Mouse (Mus musculus): ENCODE results near the gene Gpr146. TPM values are rescaled to one million over a fixed set of nuclear protein-coding genes. Genes with fewer than 3 reads are reported as not detected.

Gene Gpr146
- polyA plus RNA-seq, 1 experiment from 2014 or later = 22.7 TPM

GRCm38 (mm10) chr5:139407121-139407885 lies 29.8 kb downstream of the Gpr146 start:
- Histone ChIP-seq H3K4me3 (ENCODE audit: low read depth, low read length) (no peak overlapping the region), H3K36me3 (ENCODE audit: insufficient read depth, low read length) (no peaks in the 10 kb centered on the region), H3K4me2 (replicated peaks; ENCODE audit: low read depth, low read length) (no peak overlapping the region), H3K27ac (ENCODE audit: low read length) (peak overlapping the region; percentile 33; the same call in 1 of the 2 replicates), H3K9ac (replicated peaks; ENCODE audit: low read depth) (no peak overlapping the region), H3K9me3 (ENCODE audit: low read length) (no peaks in the 10 kb centered on the region), H3K27me3 (replicated peaks; ENCODE audit: insufficient read depth, low read length) (no peaks in the 10 kb centered on the region), H3K4me1 (ENCODE audit: insufficient read depth, low read depth, low read length) (no peaks in the 10 kb centered on the region)
- ATAC-seq = no peak
- TF ChIP-seq CTCF (IDR thresholded peaks at IDR 0.05) (0 out of 2 replicates have a peak, but pooled peaks have one; percentile 6), EP300 (IDR thresholded peaks at IDR 0.05) (no peak)
- no peak for DNase-seq (ENCODE audit: low spot score)
- WGBS = 80% methylated on average over 12 of the region's 14 CpGs

- no peak overlapping the region for H3K4me3 ChIP-seq (ENCODE audit: low read depth, low read length)
- H3K4me2 ChIP-seq (replicated peaks; ENCODE audit: low read depth, low read length) = 0 out of 2 replicates have a peak overlapping the region, but pooled peaks have one; percentile 5
- peak overlapping the region; percentile 33; the same call in 1 of the 2 replicates for H3K27ac ChIP-seq (ENCODE audit: low read length)
- peak; percentile 64 for DNase-seq (ENCODE audit: low spot score)
- no peaks in the 10 kb centered on the region for H3K9me3 ChIP-seq (ENCODE audit: low read length)
- no peaks in the 10 kb centered on the region for H3K36me3 ChIP-seq (ENCODE audit: insufficient read depth, low read length)
- no peaks in the 10 kb centered on the region for H3K4me1 ChIP-seq (ENCODE audit: insufficient read depth, low read depth, low read length)
- H3K9ac ChIP-seq (replicated peaks; ENCODE audit: low read depth) = no peak overlapping the region
- H3K27me3 ChIP-seq (replicated peaks; ENCODE audit: insufficient read depth, low read length) = no peaks in the 10 kb centered on the region
- TF ChIP-seq CTCF (IDR thresholded peaks at IDR 0.05) (no peak; the same call in 1 of the 2 replicates), EP300 (IDR thresholded peaks at IDR 0.05) (no peak)
- WGBS = 65% methylated on average over 7 of the region's 7 CpGs
- ATAC-seq = peak; percentile 16; the same call in 1 of the 2 replicates
These were observed 31.0 kb downstream of the Gpr146 start for GRCm38 (mm10) chr5:139408511-139408910.

GRCm38 (mm10) chr5:139409412-139409811 lies 31.9 kb downstream of the Gpr146 start:
- Histone ChIP-seq H3K27me3 (replicated peaks; ENCODE audit: insufficient read depth, low read length) (no peaks in the 10 kb centered on the region), H3K4me1 (ENCODE audit: insufficient read depth, low read depth, low read length) (no peaks in the 10 kb centered on the region), H3K4me3 (ENCODE audit: low read depth, low read length) (no peak overlapping the region), H3K4me2 (replicated peaks; ENCODE audit: low read depth, low read length) (no peak overlapping the region), H3K9ac (replicated peaks; ENCODE audit: low read depth) (no peak overlapping the region), H3K9me3 (ENCODE audit: low read length) (no peaks in the 10 kb centered on the region), H3K36me3 (ENCODE audit: insufficient read depth, low read length) (no peaks in the 10 kb centered on the region), H3K27ac (ENCODE audit: low read length) (no peak overlapping the region)
- DNase-seq (ENCODE audit: low spot score) = peak; percentile 90
- TF ChIP-seq CTCF (IDR thresholded peaks at IDR 0.05) (peak; percentile 34), EP300 (IDR thresholded peaks at IDR 0.05) (peak; percentile 46; the same call in 1 of the 2 replicates)
- ATAC-seq = peak; percentile 82
- WGBS = 53% methylated on average over 12 of the region's 12 CpGs

DNA sequence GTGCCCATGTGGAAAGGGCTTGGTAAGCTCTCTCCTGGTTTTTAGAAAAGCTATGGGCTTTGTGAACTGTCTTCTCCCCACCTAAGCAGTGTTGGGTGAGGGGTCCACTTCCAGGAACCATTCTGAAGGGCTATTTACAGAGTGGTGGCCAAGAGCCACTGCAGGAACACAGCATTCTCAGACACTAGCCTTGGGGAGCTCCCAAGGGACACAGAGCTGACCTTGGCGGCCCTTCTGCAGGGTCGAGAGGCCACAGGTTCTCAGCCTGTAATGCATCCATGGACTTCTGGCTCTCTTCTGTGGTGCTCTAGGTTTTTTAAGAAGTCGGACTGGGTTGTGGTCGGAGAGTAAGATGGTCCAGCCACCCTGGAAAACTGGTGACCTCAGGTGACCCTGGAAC lies 32.6 kb downstream of the Gpr146 start:
- ATAC-seq = no peak
- no peaks in the 10 kb centered on the region for H3K9me3 ChIP-seq (ENCODE audit: low read length)
- no peaks in the 10 kb centered on the region for H3K36me3 ChIP-seq (ENCODE audit: insufficient read depth, low read length)
- no peaks in the 10 kb centered on the region for H3K4me1 ChIP-seq (ENCODE audit: insufficient read depth, low read depth, low read length)
- DNase-seq (ENCODE audit: low spot score) = no peak
- H3K4me3 ChIP-seq (ENCODE audit: low read depth, low read length) = no peak overlapping the region
- no peak overlapping the region for H3K27ac ChIP-seq (ENCODE audit: low read length)
- H3K4me2 ChIP-seq (replicated peaks; ENCODE audit: low read depth, low read length) = no peak overlapping the region
- TF ChIP-seq EP300 (IDR thresholded peaks at IDR 0.05) (no peak), CTCF (IDR thresholded peaks at IDR 0.05) (no peak)
- no peak overlapping the region for H3K9ac ChIP-seq (replicated peaks; ENCODE audit: low read depth)
- 86% methylated on average over 4 of the region's 4 CpGs for WGBS
- H3K27me3 ChIP-seq (replicated peaks; ENCODE audit: insufficient read depth, low read length) = no peaks in the 10 kb centered on the region

- H3K27me3 ChIP-seq (replicated peaks; ENCODE audit: insufficient read depth, low read length) = no peaks in the 10 kb centered on the region
- 92% methylated on average over 6 of the region's 6 CpGs for WGBS
- no peak for TF ChIP-seq CTCF (IDR thresholded peaks at IDR 0.05)
- no peak for TF ChIP-seq EP300 (IDR thresholded peaks at IDR 0.05)
- H3K36me3 ChIP-seq (ENCODE audit: insufficient read depth, low read length) = no peaks in the 10 kb centered on the region
- DNase-seq (ENCODE audit: low spot score) (no peak), ATAC-seq (no peak)
- H3K4me3 ChIP-seq (ENCODE audit: low read depth, low read length) = no peak overlapping the region
- H3K9me3 ChIP-seq (ENCODE audit: low read length) = no peaks in the 10 kb centered on the region
- H3K27ac ChIP-seq (ENCODE audit: low read length) = no peak overlapping the region
- no peak overlapping the region for H3K4me2 ChIP-seq (replicated peaks; ENCODE audit: low read depth, low read length)
- no peaks in the 10 kb centered on the region for H3K4me1 ChIP-seq (ENCODE audit: insufficient read depth, low read depth, low read length)
- H3K9ac ChIP-seq (replicated peaks; ENCODE audit: low read depth) = no peak overlapping the region
These were observed 33.6 kb downstream of the Gpr146 start for GRCm38 (mm10) chr5:139411117-139411516.

- H3K9ac ChIP-seq (replicated peaks; ENCODE audit: low read depth) = no peak overlapping the region
- no peak for TF ChIP-seq EP300 (IDR thresholded peaks at IDR 0.05)
- H3K27ac ChIP-seq (ENCODE audit: low read length) = no peak overlapping the region
- no peaks in the 10 kb centered on the region for H3K4me1 ChIP-seq (ENCODE audit: insufficient read depth, low read depth, low read length)
- ATAC-seq (no peak), DNase-seq (ENCODE audit: low spot score) (peak; percentile 60)
- H3K4me3 ChIP-seq (ENCODE audit: low read depth, low read length) = no peak overlapping the region
- 60% methylated on average over 15 of the region's 15 CpGs for WGBS
- no peaks in the 10 kb centered on the region for H3K36me3 ChIP-seq (ENCODE audit: insufficient read depth, low read length)
- no peaks in the 10 kb centered on the region for H3K9me3 ChIP-seq (ENCODE audit: low read length)
- H3K4me2 ChIP-seq (replicated peaks; ENCODE audit: low read depth, low read length) = no peak overlapping the region
- H3K27me3 ChIP-seq (replicated peaks; ENCODE audit: insufficient read depth, low read length) = no peaks in the 10 kb centered on the region
These were observed 34.3 kb downstream of the Gpr146 start for GRCm38 (mm10) chr5:139411665-139412314.

Data from lung, postnatal 0 days (tissue).